Mouse (Mus musculus) forebrain, embryonic 15.5 days (tissue): ENCODE data around the gene Olfr952. TPM values are rescaled to one million over a fixed set of nuclear protein-coding genes. Genes with fewer than 3 reads are reported as not detected.

Experiments
- ATAC-seq: fragments of 200-750 bp; cut with Nextera tagmentation; replicated peaks from 2 replicates; pipeline ENCODE4 v1.8.0; 2017; ENCODE audit warnings: mild to moderate bottlenecking, moderate TSS enrichment, moderate library complexity
- H3K27ac ChIP-seq: fragments of 300-500 bp; sonication (generic); replicated peaks from 2 replicates; pipeline ENCODE4 v1.5.1; 2015; ENCODE audit warnings: mild to moderate bottlenecking, inconsistent platforms
- H3K27me3 ChIP-seq: fragments of 300-500 bp; sonication (generic); 2 replicates; pipeline ENCODE4 v1.6.1; 2015; ENCODE audit warnings: inconsistent platforms
- H3K36me3 ChIP-seq: fragments of 300-500 bp; sonication (generic); 2 replicates; pipeline ENCODE4 v1.6.1; 2015; ENCODE audit warnings: mild to moderate bottlenecking, inconsistent platforms
- H3K4me1 ChIP-seq: fragments of 300-500 bp; sonication (generic); 2 replicates; pipeline ENCODE4 v1.6.1; 2015; ENCODE audit warnings: inconsistent platforms
- H3K4me2 ChIP-seq: fragments of 300-500 bp; sonication (generic); replicated peaks from 2 replicates; pipeline ENCODE4 v1.6.1; 2015; ENCODE audit warnings: mild to moderate bottlenecking, inconsistent platforms
- H3K4me3 ChIP-seq: fragments of 300-500 bp; sonication (generic); 2 replicates; pipeline ENCODE4 v1.5.1; 2015; ENCODE audit warnings: mild to moderate bottlenecking, inconsistent platforms
- H3K9ac ChIP-seq: fragments of 300-500 bp; sonication (generic); replicated peaks from 2 replicates; pipeline ENCODE4 v1.6.1; 2015; ENCODE audit warnings: mild to moderate bottlenecking, inconsistent platforms
- H3K9me3 ChIP-seq: fragments of 300-500 bp; sonication (generic); 2 replicates; pipeline ENCODE4 v1.6.1; 2016; ENCODE audit warnings: inconsistent platforms
- WGBS: fragments of 180-500 bp; shearing (Covaris S2); methylation state at CpG from one replicate; pipeline ENCODE4 v1.1.7; 2015; ENCODE audit warnings: mixed read lengths; 5-methylcytosine and 5-hydroxymethylcytosine counted together
- polyA plus RNA-seq: library from polyadenylated mRNA; unstranded; fragments of >200 nt; fragmentation: Nextera tagmentation; extraction: Ambion mirVana; gene quantifications from 2 replicates; pipeline ENCODE4 v1.2.1, GENCODE M21; 2015

The Olfr952 gene
- not detected in 2 replicates for polyA plus RNA-seq

DNA sequence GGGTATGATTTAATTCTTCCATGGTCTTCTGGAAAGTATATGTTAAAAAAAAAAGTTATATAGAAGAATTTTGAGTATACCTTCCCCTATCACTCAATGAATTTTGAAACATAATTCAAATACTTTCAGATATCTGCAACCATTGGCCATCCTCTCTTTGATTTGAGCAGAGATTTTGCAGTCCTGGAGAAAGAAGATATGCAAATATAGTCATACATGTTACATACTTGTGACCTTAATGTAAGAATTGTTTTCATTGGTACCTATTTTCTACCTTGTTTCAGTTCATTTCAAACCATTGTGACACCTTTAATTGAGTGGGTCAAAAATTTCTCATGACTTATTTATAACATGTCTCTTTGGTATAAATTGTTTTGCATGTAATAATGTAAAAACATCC, at the start of gene Olfr952:
Olfr952 (minus strand) TSS at position 101 of the 400 bp plus-strand sequence.
- no peaks in the 10 kb centered on the region for H3K27me3 ChIP-seq
- H3K4me2 ChIP-seq = no peak within 1 kb of the TSS
- no peaks in the 10 kb centered on the region for H3K36me3 ChIP-seq
- H3K4me1 ChIP-seq = no peaks in the 10 kb centered on the region
- H3K9ac ChIP-seq = no peak within 1 kb of the TSS
- H3K27ac ChIP-seq = no peak within 1 kb of the TSS
- no peak within 1 kb of the TSS for H3K4me3 ChIP-seq
- H3K9me3 ChIP-seq = no peaks in the 10 kb centered on the region
- no peak for ATAC-seq

GRCm38 (mm10) chr9:39471844-39472243, 44.9 kb upstream of the Olfr952 start, which contains the start of gene Olfr955:
Gene Olfr955, minus strand, starts transcription at chr9:39471944.
- Histone ChIP-seq H3K9ac (no peak within 1 kb of the TSS), H3K4me1 (no peaks in the 10 kb centered on the region), H3K4me3 (no peak within 1 kb of the TSS), H3K36me3 (no peaks in the 10 kb centered on the region), H3K4me2 (no peak within 1 kb of the TSS), H3K9me3 (no peaks in the 10 kb centered on the region), H3K27me3 (no peaks in the 10 kb centered on the region), H3K27ac (no peak within 1 kb of the TSS)
- 49% methylated on average over 1 of the region's 1 CpGs for WGBS
- no peak for ATAC-seq

DNA sequence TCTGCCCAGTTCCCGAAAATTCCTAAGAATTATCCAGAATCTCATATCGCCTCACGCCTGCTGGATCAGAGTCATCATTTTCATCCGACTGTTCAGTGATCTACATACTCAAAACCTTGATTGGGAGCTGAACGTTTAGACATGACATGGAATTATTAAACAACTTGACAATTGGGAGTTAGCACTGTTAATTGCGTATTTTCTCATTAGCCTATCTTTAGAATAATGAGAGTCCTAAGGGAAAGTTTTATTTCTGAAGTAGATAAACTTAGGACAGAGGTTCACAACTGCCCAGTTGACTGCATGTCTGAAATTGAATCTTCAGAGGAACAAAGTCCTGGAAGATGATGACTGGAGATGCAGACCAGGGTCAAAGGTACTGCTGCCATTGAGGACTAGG, 29.5 kb upstream of the Olfr952 start, which contains the start of gene Olfr954:
Olfr954 (plus strand) TSS at position 301 of the 400 bp plus-strand sequence.
- Histone ChIP-seq H3K27ac (no peak within 1 kb of the TSS), H3K27me3 (no peaks in the 10 kb centered on the region), H3K9ac (no peak within 1 kb of the TSS), H3K9me3 (no peaks in the 10 kb centered on the region), H3K4me3 (no peak within 1 kb of the TSS), H3K36me3 (no peaks in the 10 kb centered on the region), H3K4me2 (no peak within 1 kb of the TSS), H3K4me1 (no peaks in the 10 kb centered on the region)
- no peak for ATAC-seq
- 85% methylated on average over 6 of the region's 6 CpGs for WGBS

DNA sequence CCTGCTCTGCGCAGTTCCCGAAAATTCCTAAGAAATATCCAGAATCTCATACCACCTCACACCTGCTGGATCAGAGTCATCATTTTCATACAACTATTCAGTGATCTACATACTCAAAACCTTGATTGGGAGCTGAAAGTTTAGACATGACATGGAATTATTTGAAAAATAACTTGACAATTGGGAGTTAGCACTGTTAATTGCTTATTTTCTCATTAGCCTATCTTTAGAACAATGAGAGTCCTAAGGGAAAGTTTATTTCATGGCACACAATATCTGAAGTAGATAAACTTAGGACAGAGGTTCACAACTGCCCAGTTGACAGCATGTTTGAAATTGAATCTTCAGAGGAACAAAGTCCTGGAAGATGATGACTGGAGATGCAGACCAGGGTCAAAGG, 39.8 kb downstream of the Olfr952 start, which contains the start of gene Olfr951:
Olfr951 (plus strand) TSS at position 301 of the 400 bp plus-strand sequence.
- Histone ChIP-seq H3K27me3 (no peaks in the 10 kb centered on the region), H3K36me3 (no peaks in the 10 kb centered on the region), H3K9ac (no peak within 1 kb of the TSS), H3K4me3 (no peak within 1 kb of the TSS), H3K4me2 (no peak within 1 kb of the TSS), H3K9me3 (no peaks in the 10 kb centered on the region), H3K27ac (no peak within 1 kb of the TSS), H3K4me1 (no peaks in the 10 kb centered on the region)
- ATAC-seq = no peak
- WGBS = 94% methylated on average over 2 of the region's 2 CpGs

Other genes starting within 250 kb of the Olfr952 start
- not detected in 2 replicates for gene Olfr944, start 225.2 kb downstream of the Olfr952 start, polyA plus RNA-seq
- not detected in 2 replicates for gene Olfr1537, start 177.2 kb downstream of the Olfr952 start, polyA plus RNA-seq
- not detected in 2 replicates for gene Olfr945, start 150.3 kb downstream of the Olfr952 start, polyA plus RNA-seq
- not detected in 2 replicates for gene Olfr948, start 101.1 kb downstream of the Olfr952 start, polyA plus RNA-seq
- not detected in 2 replicates for gene Olfr951, start 39.7 kb downstream of the Olfr952 start, polyA plus RNA-seq
- not detected in 2 replicates for gene Olfr954, start 29.6 kb upstream of the Olfr952 start, polyA plus RNA-seq
- gene Olfr955, start 44.8 kb upstream of the Olfr952 start, polyA plus RNA-seq = not detected in 2 replicates
- gene Olfr44, start 66.8 kb upstream of the Olfr952 start, polyA plus RNA-seq = not detected in 2 replicates
- not detected in 2 replicates for gene Olfr957, start 88.7 kb upstream of the Olfr952 start, polyA plus RNA-seq
- not detected in 2 replicates for gene Olfr958, start 126.9 kb upstream of the Olfr952 start, polyA plus RNA-seq
- gene Olfr959, start 148.4 kb upstream of the Olfr952 start, polyA plus RNA-seq = not detected in 2 replicates
- gene AW551984, start 177.3 kb upstream of the Olfr952 start, polyA plus RNA-seq = 38.8 and 53.5 TPM in 2 replicates
- not detected in 2 replicates for gene Olfr148, start 183.5 kb upstream of the Olfr952 start, polyA plus RNA-seq
- not detected in 2 replicates for gene Olfr960, start 194.2 kb upstream of the Olfr952 start, polyA plus RNA-seq
- gene Olfr961, start 217.9 kb upstream of the Olfr952 start, polyA plus RNA-seq = not detected in 2 replicates
- not detected in 2 replicates for gene Olfr963, start 240.1 kb upstream of the Olfr952 start, polyA plus RNA-seq